Comparison of ENCODE assay signal across 10 mouse cellular contexts in genomic region chr8:71498816-71499690, GRCm38 (mm10). TPM values are rescaled to one million over a fixed set of nuclear protein-coding genes. Genes with fewer than 3 reads are reported as not detected.
DNase-seq lines count a peak whose midpoint lies in the region; ATAC-seq and TF ChIP-seq lines count a peak whose summit lies in the region.
"Had no signal": no experiment of that assay in that cellular context is flagged by ENCODE, and none has a peak within 500 bp of the region (broad histone marks: within the 10 kb centered on the region; RNA-seq: fewer than 3 reads in every experiment).

No protein-coding gene starts in this region.

- no peak for TF ChIP-seq CTCF in lung, embryonic 14.5 days (IDR thresholded peaks at IDR 0.05; ENCODE audit: low read depth)
- TF ChIP-seq CTCF in lung, adult 2 months (IDR thresholded peaks at IDR 0.05; ENCODE audit: insufficient read depth, low read length) = no peak
- TF ChIP-seq CTCF in small intestine, adult 2 months (IDR thresholded peaks at IDR 0.05; ENCODE audit: extremely low read depth, insufficient read length, insufficient replicate concordance, low read depth, low read length) = no peak

- no peak for TF ChIP-seq POLR2A in lung, adult 2 months (IDR thresholded peaks at IDR 0.05; ENCODE audit: borderline replicate concordance, extremely low read depth, low read depth, low read length)
- TF ChIP-seq POLR2A in small intestine, adult 2 months (IDR thresholded peaks at IDR 0.05; ENCODE audit: low read depth, low read length) = no peak

- peak overlapping the region; percentile 37 for H3K4me2 ChIP-seq in lung, embryonic 14.5 days
- no peak overlapping the region for H3K4me2 ChIP-seq in embryonic facial prominence, embryonic 15.5 days (replicated peaks)

- WGBS in lung, embryonic 14.5 days = 16% methylated on average over 16 of the region's 16 CpGs
- WGBS in lung, adult 2 months = 25% methylated on average over 16 of the region's 16 CpGs
- WGBS in embryonic facial prominence, embryonic 15.5 days = 30% methylated on average over 16 of the region's 16 CpGs
- 41% methylated on average over 16 of the region's 16 CpGs for WGBS in small intestine, adult 2 months

- DNase-seq in lung, embryonic 14.5 days = peak; percentile 65
- DNase-seq in lung, adult 2 months = no peak
- DNase-seq in kidney, postnatal 36 days = peak; percentile 77 to 82
- no peak for DNase-seq in right cerebral cortex, postnatal 4 days
- no peak for DNase-seq in frontal cortex, postnatal 36 days (ENCODE audit: low spot score in 2 of 2)
- DNase-seq: spleen, adult 18-20 months had no signal

- H3K4me1 ChIP-seq in lung, embryonic 14.5 days (ENCODE audit: insufficient read depth) = peaks cover 27% of the 10 kb centered on the region
- peaks cover 31% of the 10 kb centered on the region for H3K4me1 ChIP-seq in lung, adult 2 months (ENCODE audit: control insufficient read depth, insufficient read depth, low read length)
- H3K4me1 ChIP-seq in embryonic facial prominence, embryonic 15.5 days = peaks cover 39% of the 10 kb centered on the region
- no peaks in the 10 kb centered on the region; the same call in 1 of the 2 replicates for H3K4me1 ChIP-seq in small intestine, adult 2 months (ENCODE audit: control insufficient read depth, insufficient read depth, insufficient read length, low read length)

- peak; percentile 28; the same call in 1 of the 2 replicates for ATAC-seq in lung, embryonic 14.5 days (ENCODE audit: insufficient read depth)
- ATAC-seq in embryonic facial prominence, embryonic 15.5 days (ENCODE audit: insufficient number of reproducible peaks, low FRiP score, low TSS enrichment, low read depth) = no peak
- ATAC-seq in granulocyte monocyte progenitor cell, adult 5-6 weeks (replicated peaks; ENCODE audit: poor library complexity, severe bottlenecking) = no peak
- ATAC-seq: Patski had no signal

- peak overlapping the region; percentile 81 for H3K27ac ChIP-seq in lung, embryonic 14.5 days (ENCODE audit: low read depth)
- peak overlapping the region; percentile 48; the same call in 1 of the 2 replicates for H3K27ac ChIP-seq in embryonic facial prominence, embryonic 15.5 days (replicated peaks)
- H3K27ac ChIP-seq in small intestine, adult 2 months (ENCODE audit: insufficient read depth, low read depth, low read length) = peak overlapping the region; percentile 10; the same call in 1 of the 2 replicates

- no peak overlapping the region for H3K4me3 ChIP-seq in lung, embryonic 14.5 days (ENCODE audit: low read depth, low read length)
- H3K4me3 ChIP-seq in lung, adult 2 months (replicated peaks; ENCODE audit: extremely low read depth, low read depth, low read length) = no peak overlapping the region
- no peak overlapping the region for H3K4me3 ChIP-seq in embryonic facial prominence, embryonic 15.5 days (replicated peaks)
- H3K4me3 ChIP-seq in small intestine, adult 2 months (ENCODE audit: low read depth, low read length) = no peak overlapping the region

- no peaks in the 10 kb centered on the region for H3K27me3 ChIP-seq in lung, embryonic 14.5 days (ENCODE audit: insufficient read depth, low read length)
- no peaks in the 10 kb centered on the region for H3K27me3 ChIP-seq in embryonic facial prominence, embryonic 15.5 days
- H3K27me3 ChIP-seq in small intestine, adult 2 months (ENCODE audit: control insufficient read depth, insufficient read depth, low read length) = no peaks in the 10 kb centered on the region
- H3K27me3 ChIP-seq: Patski had no signal

- peaks cover 12% of the 10 kb centered on the region; the same call in 1 of the 2 replicates for H3K36me3 ChIP-seq in lung, embryonic 14.5 days (ENCODE audit: insufficient read depth)
- H3K36me3 ChIP-seq in embryonic facial prominence, embryonic 15.5 days = peaks cover 11% of the 10 kb centered on the region; the same call in 1 of the 2 replicates
- peaks cover 3% of the 10 kb centered on the region; the same call in 1 of the 2 replicates for H3K36me3 ChIP-seq in small intestine, adult 2 months (ENCODE audit: control insufficient read depth, insufficient read depth, low read length)

- H3K9me3 ChIP-seq in lung, embryonic 14.5 days (ENCODE audit: low read depth, low read length) = no peaks in the 10 kb centered on the region
- H3K9me3 ChIP-seq in embryonic facial prominence, embryonic 15.5 days (replicated peaks) = no peaks in the 10 kb centered on the region

- no peak overlapping the region for H3K9ac ChIP-seq in lung, embryonic 14.5 days
- H3K9ac ChIP-seq in embryonic facial prominence, embryonic 15.5 days = no peak overlapping the region

RNA-seq across cellular contexts. Expression of gene Gtpbp3, which starts 11.2 kb away (rescaled TPM):
- 7.6 and 9.6 TPM in 2 replicates for polyA plus RNA-seq in lung, embryonic 14.5 days (2014; fragmentation: Nextera tagmentation; extraction: Ambion mirVana)
- 26.0 and 30.4 TPM in 2 replicates for polyA plus RNA-seq in lung, adult 2 months (2012; rRNA removed)
- polyA plus RNA-seq in embryonic facial prominence, embryonic 15.5 days (2015; fragmentation: Nextera tagmentation; extraction: Ambion mirVana) = 15.9 and 17.3 TPM in 2 replicates
- 18.6 and 25.8 TPM in 2 replicates for polyA plus RNA-seq in small intestine, adult 2 months (2012; rRNA removed)
- 3.5 and 12.4 TPM in 2 replicates for total RNA-seq in granulocyte monocyte progenitor cell, adult 5-6 weeks (2014; fragmentation: Nextera tagmentation)
- total RNA-seq in granulocyte monocyte progenitor cell, adult 5-6 weeks (2017) = 13.5 and 21.5 TPM in 2 replicates

RNA-seq across cellular contexts. Expression of gene Plvap, which starts 12.5 kb away (rescaled TPM):
- polyA plus RNA-seq in lung, embryonic 14.5 days (2014; fragmentation: Nextera tagmentation; extraction: Ambion mirVana) = 123 and 135 TPM in 2 replicates
- polyA plus RNA-seq in lung, adult 2 months (2012; rRNA removed) = 1,109 and 1,564 TPM in 2 replicates
- 61.4 and 62.8 TPM in 2 replicates for polyA plus RNA-seq in embryonic facial prominence, embryonic 15.5 days (2015; fragmentation: Nextera tagmentation; extraction: Ambion mirVana)
- 182 and 329 TPM in 2 replicates for polyA plus RNA-seq in small intestine, adult 2 months (2012; rRNA removed)
- not detected in 2 replicates for total RNA-seq in granulocyte monocyte progenitor cell, adult 5-6 weeks (2014; fragmentation: Nextera tagmentation)
- total RNA-seq in granulocyte monocyte progenitor cell, adult 5-6 weeks (2017) = 0.10 and 0.43 TPM in 2 replicates

RNA-seq across cellular contexts. Expression of gene Ano8, which starts 13.3 kb away (rescaled TPM):
- 2.4 and 3.1 TPM in 2 replicates for polyA plus RNA-seq in lung, embryonic 14.5 days (2014; fragmentation: Nextera tagmentation; extraction: Ambion mirVana)
- 25.5 and 30.6 TPM in 2 replicates for polyA plus RNA-seq in lung, adult 2 months (2012; rRNA removed)
- polyA plus RNA-seq in embryonic facial prominence, embryonic 15.5 days (2015; fragmentation: Nextera tagmentation; extraction: Ambion mirVana) = 3.0 and 3.7 TPM in 2 replicates
- 9.0 and 19.8 TPM in 2 replicates for polyA plus RNA-seq in small intestine, adult 2 months (2012; rRNA removed)
- total RNA-seq in granulocyte monocyte progenitor cell, adult 5-6 weeks (2014; fragmentation: Nextera tagmentation) = 0.43 and 2.5 TPM in 2 replicates
- total RNA-seq in granulocyte monocyte progenitor cell, adult 5-6 weeks (2017) = 1.9 and 4.5 TPM in 2 replicates

RNA-seq across cellular contexts. Expression of gene Ccdc194, which starts 26.5 kb away (rescaled TPM):
- 1.0 TPM in 2 replicates for polyA plus RNA-seq in lung, embryonic 14.5 days (2014; fragmentation: Nextera tagmentation; extraction: Ambion mirVana)
- 0.42 and 0.49 TPM in 2 replicates for polyA plus RNA-seq in lung, adult 2 months (2012; rRNA removed)
- polyA plus RNA-seq in embryonic facial prominence, embryonic 15.5 days (2015; fragmentation: Nextera tagmentation; extraction: Ambion mirVana) = 2.4 and 3.0 TPM in 2 replicates
- not detected in 2 replicates for polyA plus RNA-seq in small intestine, adult 2 months (2012; rRNA removed)
- not detected in 2 replicates for total RNA-seq in granulocyte monocyte progenitor cell, adult 5-6 weeks (2014; fragmentation: Nextera tagmentation)
- total RNA-seq in granulocyte monocyte progenitor cell, adult 5-6 weeks (2017) = not detected in 2 replicates

RNA-seq across cellular contexts. Expression of gene Dda1, which starts 30.1 kb away (rescaled TPM):
- 101 and 111 TPM in 2 replicates for polyA plus RNA-seq in lung, embryonic 14.5 days (2014; fragmentation: Nextera tagmentation; extraction: Ambion mirVana)
- 84.4 and 85.9 TPM in 2 replicates for polyA plus RNA-seq in lung, adult 2 months (2012; rRNA removed)
- 105 and 112 TPM in 2 replicates for polyA plus RNA-seq in embryonic facial prominence, embryonic 15.5 days (2015; fragmentation: Nextera tagmentation; extraction: Ambion mirVana)
- polyA plus RNA-seq in small intestine, adult 2 months (2012; rRNA removed) = 46.3 and 85.3 TPM in 2 replicates
- 24.0 and 34.2 TPM in 2 replicates for total RNA-seq in granulocyte monocyte progenitor cell, adult 5-6 weeks (2014; fragmentation: Nextera tagmentation)
- 16.9 and 20.3 TPM in 2 replicates for total RNA-seq in granulocyte monocyte progenitor cell, adult 5-6 weeks (2017)

Comparison
In these comparisons a context has a peak if more than half of its experiments do, and no peak if none do; other contexts are left out.
1. DNase-seq: peak in lung, embryonic 14.5 days (single experiment) and kidney, postnatal 36 days (2 of 2); none in lung, adult 2 months (single experiment), right cerebral cortex, postnatal 4 days (single experiment) and frontal cortex, postnatal 36 days (0 of 2).
2. H3K27ac ChIP-seq: peak in every context shown above with its lines; median percentile 81 in lung, embryonic 14.5 days; 48 in embryonic facial prominence, embryonic 15.5 days; 10 in small intestine, adult 2 months.